Mouse (Mus musculus) thymus, postnatal 14 days (tissue): ENCODE results near the gene Fbxo21.
A peak's percentile ranks its signal among the peaks of the same experiment; 100 is the strongest.

ENCODE experiments used
- DNase-seq: peaks from one replicate; pipeline ENCODE4 v3.0.0; 2021

The Fbxo21 gene

GRCm38 (mm10) chr5:118026343-118026742 lies 49.8 kb downstream of the Fbxo21 start:
- no peak for DNase-seq

DNA sequence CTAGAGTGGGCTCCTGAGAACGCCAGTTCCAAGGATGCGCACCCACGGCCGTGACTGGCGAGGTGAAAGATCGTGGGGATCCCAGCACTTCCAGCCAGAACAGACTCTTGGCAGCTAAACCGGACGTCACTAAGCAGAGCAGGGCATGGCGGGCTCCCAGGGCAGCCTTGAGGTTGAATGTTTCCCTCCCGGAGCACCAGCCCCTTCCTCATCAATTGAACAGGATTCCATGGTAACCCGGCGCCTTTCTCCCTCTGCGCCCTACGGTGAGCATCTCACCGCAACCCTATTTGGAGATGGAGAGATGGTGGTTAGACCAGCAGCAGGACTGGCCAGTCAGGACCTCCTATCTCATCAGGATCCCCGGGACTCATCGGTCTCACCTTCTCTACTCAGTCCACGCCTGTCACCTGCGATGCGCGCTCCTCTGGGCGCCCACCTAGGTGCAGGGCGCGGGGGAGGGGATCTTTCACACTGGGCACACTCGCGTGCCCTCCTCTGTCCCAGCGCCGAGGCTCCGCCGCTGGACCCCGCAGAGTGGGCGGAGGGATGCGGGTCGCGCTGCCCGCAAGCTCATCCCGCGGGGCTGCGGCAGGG lies 50.7 kb downstream of the Fbxo21 start:
- peak; percentile 25 for DNase-seq

DNA sequence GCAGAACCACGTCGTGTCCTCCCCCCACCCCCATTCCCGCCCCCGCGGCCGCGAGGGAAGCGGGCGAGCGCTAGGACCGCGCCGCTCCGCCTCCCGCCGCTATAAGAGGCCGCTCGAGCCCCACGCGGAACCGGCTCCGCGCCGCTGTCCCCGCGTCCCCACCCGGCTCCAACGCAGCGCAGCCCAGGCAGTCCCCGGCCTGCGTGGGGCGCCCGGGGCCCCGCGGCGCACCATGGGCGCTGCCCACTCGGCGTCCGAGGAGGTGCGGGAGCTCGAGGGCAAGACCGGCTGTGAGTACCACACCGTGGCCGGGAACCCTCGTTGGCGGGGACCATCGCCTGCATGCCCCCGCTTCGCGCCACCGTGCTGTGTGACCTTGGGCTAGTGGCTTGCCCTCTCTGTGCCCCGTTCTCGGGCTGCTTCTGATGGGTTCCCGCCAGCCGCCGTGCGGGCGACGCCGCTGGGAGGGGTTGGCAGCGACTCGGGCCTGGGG lies 51.2 kb downstream of the Fbxo21 start, which contains the start of gene Tesc:
Gene Tesc, plus strand, starts transcription at position 46 of the 493 bp plus-strand sequence.
- DNase-seq: peak; percentile 29

DNA sequence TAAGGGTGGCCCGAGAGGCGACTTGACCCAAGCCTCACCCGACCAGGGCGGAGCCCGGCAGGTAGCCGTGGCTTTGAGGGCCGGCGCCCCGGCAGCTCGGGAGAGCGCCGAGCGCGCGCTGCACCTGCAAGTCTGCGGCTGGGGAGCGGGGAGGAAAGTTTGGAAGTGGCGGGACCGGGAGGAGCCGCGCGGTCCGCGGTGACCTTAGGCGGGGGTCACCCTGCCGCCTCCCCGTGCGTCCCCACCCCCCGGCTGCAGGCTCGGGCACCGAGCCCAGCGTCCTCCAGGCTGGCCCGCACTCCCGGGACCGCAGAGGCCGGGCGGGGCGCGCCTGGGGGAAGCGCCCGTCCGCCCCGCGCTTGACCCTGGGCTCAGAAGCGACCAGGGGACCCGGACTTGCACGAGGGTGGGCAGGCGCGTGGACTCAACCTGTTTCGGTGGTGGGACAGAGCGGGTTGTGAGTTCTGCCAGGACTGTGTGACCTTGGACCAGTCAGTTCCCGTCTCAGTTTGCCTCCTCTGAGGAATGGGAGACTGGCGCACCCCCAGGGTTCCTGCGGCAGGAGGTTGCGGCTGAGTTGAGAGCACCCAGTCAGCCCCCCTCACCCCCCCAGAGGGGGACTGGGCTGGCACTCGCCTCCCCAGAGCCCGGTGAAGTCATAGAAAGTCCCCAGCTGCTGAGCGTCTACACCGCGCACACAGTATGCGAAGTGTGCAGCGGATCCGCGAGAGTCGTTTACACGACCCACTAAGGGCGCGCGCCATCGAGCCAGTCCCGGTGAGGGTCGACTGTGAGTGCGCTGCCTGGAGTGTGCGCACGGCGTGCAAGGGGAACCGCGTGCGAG lies 51.9 kb downstream of the Fbxo21 start:
- DNase-seq: peak; percentile 42

GRCm38 (mm10) chr5:118029035-118029408 lies 52.5 kb downstream of the Fbxo21 start:
- no peak for DNase-seq

DNA sequence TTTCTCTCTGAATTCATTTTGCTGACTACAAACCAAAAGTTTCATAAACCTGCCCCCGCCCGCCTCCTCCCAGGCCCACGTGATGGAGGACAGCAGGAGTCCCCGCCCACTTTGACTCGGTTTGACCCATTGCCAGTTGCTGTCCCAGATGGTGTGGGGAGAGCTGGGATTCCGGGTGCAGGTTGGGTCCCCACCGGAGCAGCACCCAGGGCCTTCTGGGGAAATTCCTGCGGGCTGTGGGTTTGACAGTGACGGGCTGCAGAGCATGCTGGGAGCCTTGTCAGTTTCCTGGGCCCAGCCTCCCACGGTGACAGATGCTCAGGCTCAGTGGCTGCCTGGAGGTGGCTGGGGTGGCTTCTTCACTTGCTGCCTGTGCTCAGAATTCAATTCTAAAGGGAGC lies 52.9 kb downstream of the Fbxo21 start:
- DNase-seq: peak; percentile 83

DNA sequence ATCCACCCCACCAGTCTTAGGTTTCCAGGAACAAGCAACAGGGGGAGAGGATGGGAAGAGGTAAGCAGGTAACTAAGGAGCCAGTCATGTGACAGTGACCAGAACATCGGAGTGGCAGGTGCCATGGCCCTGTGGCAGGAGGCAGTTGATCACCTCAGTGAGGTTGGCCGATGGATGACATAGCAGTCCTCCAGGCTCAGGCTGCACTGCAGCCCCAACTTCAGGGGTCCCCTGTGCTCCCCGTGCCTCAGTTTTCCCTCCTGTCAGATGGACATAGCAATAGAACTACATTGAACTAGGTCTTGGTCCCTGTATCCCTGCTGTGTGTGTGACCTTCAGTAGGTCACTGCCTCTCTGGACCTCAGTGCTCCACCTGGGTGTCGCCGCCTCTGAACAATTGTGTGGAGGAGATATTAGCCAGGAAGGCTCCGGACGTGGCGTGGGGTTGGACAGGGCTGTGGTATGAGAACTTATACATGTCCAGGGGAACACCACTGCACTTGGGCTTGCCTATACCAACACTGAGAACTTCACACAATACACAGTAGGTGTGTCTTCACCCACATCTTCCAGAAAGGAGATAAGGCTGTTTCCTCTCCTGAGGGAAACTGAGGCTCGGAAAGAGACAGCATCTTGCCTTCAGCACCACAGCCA lies 53.6 kb downstream of the Fbxo21 start:
- no peak for DNase-seq

GRCm38 (mm10) chr5:118031059-118031458 lies 54.5 kb downstream of the Fbxo21 start:
- DNase-seq: no peak

DNA sequence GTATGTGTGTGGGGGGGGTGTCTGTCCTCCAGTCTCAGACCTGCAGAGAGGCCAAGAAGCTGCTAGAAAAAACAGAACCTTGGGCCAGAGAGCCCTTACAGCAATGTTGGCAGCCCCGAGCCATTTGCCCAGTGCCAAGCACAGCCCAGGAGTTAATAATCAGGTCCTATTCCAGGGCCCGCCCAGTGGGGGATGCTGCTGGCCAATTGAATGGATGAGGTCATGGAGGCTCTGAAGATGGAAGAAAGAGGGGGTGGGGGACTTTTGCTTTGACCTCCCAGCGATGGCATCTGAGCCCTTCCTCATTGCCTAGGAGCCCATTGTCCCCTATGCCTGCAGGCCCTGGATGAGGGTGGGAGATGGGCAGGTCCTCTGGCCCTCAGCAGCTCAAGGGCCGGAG lies 55.0 kb downstream of the Fbxo21 start:
- DNase-seq: no peak

GRCm38 (mm10) chr5:118033328-118033727 lies 56.8 kb downstream of the Fbxo21 start:
- DNase-seq: no peak

- DNase-seq: no peak
These were observed 57.2 kb downstream of the Fbxo21 start for GRCm38 (mm10) chr5:118033740-118034139.

GRCm38 (mm10) chr5:118034632-118035031 lies 58.1 kb downstream of the Fbxo21 start:
- no peak for DNase-seq

DNA sequence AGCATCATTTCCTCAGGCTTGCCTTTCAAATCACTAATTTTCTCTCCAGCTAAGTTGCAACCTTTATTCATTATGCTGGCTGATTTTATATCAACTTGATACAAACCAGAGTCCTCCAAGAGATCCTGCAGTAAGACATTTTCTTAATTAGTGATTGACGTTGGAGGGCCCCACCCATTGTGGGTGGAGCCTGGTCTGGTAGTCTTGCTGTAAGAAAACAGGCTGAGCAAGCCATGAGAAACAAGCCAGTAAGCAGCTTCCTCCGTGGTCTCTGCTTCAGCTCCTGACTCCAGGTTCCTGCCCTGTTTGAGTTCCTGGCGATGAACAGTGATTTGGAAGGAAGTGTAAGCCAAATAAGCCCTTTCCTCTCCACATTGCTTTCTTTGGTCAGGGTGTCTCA lies 59.3 kb downstream of the Fbxo21 start:
- DNase-seq: no peak

DNA sequence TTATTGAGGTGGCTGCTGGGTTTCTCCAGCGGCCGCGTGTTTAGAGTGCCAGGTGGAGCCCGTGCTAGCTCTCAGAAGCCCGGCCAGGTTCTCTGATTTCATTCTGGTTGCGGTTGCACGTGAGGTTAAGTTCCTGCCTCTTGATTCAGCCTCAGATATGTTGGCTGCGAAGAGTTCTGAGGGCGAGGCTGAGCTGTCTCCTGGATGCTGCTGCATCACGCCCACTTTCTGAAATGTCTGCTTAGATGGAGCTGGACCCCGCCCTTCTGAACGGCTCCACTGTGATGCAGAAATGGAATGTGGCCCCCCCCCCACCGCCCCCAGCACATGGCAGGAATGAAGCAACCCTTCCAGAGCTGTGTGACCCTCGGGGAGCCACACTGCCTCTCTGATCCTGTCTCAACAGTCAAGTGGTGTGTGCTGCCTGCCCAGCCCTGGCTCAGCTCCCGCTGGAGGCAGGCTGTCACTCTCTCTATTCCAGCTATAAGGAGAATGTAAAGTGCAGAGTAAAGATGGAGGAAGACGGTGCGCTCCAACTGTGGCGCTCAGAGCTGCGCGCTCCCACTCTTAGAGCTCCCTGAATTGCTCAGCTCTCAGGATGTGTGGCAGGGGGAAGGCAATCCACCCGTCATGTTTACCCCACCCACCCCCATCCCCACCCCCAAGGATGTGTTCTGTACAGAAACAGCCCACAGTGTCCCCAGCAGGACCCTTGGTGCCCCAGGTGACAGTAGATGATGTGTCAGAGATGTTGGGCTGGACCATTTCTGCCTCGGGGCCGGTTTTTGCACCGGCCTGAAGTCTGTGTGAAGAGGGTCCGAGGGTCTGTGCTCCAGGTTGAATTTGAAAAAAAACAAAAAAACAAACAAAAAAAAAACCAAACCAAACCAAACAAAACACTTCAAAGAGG lies 60.6 kb downstream of the Fbxo21 start:
- DNase-seq: peak; percentile 81

DNA sequence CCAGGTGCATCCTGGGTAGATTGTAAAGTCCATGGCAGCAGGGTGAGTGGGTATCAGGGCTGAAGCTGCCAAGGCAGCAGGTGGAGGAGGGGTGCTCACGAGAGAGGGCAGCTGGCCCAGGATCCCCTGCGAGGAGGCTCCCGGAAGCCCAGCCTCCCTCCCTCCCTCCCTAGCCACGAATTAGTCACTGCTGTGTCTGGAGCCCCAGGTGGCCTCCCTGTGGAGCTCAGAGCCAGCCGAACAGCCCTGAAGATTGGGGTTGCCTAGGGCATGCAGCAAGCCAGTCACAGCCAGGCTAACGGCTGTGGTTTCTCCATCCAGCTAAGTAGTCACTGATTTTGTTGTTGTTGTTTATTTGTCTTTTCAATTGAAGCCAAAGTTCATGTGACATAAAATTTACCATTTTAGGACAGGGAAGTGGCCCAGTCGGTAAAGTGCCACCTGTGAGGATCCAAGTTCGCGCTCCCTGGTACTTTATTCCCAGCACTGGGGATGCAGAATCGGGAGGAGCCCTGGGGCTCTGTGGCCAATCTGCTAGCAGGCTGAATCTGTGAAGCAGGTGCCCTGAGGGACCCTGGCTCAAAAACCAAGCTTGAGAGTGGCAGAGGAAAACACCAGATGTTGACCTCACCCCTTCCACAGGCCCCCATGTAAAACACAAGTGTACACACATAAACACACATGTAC lies 61.4 kb downstream of the Fbxo21 start:
- DNase-seq: peak; percentile 76

- DNase-seq: no peak
These were observed 62.7 kb downstream of the Fbxo21 start for GRCm38 (mm10) chr5:118039241-118039668.

GRCm38 (mm10) chr5:118042599-118042998 lies 66.1 kb downstream of the Fbxo21 start:
- DNase-seq: no peak

DNA sequence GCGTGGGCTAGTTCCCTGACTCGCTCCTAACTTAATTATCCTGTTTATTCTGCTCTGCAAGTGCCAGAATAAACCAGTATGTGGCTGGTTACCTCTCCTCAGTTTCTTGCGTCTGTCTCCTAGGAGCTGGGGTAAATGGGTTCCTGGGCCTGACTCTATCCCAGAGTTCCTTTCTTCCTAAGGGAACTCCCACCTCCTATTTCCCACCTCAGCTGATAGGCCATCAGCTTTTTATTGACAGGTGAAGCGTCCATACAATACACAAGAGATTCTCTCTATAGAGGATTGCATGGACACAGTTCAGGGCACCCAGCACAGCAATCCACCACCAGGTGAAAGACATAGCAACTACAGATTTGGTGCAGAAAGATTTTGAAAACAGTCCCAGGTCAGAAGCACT lies 67.2 kb downstream of the Fbxo21 start:
- DNase-seq: no peak

GRCm38 (mm10) chr5:118044907-118045306 lies 68.4 kb downstream of the Fbxo21 start:
- DNase-seq: no peak

GRCm38 (mm10) chr5:118045385-118045784 lies 68.9 kb downstream of the Fbxo21 start:
- no peak for DNase-seq

DNA sequence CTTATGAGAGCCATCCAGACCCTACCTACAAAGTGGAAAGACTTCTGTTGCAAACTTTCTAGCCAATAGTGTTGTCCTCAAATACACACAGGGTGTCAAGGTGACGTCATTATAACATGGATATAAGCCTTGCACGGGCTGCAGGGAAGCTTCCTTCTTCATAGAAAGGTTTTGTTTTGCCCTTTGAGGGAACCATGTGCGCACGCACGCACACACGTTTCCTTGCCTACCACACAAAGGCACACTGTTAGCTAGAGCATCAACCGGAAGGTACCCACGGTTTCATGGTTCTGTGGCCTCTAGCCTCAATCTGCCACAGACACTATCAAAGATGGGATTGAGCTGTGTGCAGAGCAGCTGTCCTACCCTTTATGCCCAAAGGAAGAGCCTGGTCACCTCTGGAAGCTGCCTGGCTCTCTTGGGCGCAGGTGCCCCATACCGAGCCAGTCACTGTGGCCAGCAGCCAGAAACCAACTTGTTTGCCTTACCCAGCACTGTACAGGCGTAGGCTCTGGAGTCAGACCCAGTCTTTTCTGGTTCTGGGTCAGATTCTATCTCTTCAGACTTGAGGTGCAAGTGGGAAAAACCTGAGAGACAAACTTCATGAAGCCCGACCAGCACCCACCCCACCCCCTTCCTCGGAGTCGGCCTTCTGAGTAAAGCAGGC lies 70.7 kb downstream of the Fbxo21 start:
- DNase-seq: peak; percentile 28
